Mouse (Mus musculus) spleen, adult 10 weeks (tissue): ENCODE data around the gene Olfr520. TPM values are rescaled to one million over a fixed set of nuclear protein-coding genes. Genes with fewer than 3 reads are reported as not detected.

ENCODE experiments used
- polyA plus RNA-seq: library from polyadenylated mRNA; stranded (reverse); fragments of 350-450 nt; fragmentation: Illumina TruSeq; extraction: RNeasy Lipid Tissue Mini Kit (QIAGEN cat#74804); gene quantifications from one replicate; pipeline ENCODE4 v1.2.3, GENCODE M21; 2015; ENCODE audit warnings: low replicate concordance; ENCODE audit not compliant: insufficient read depth

The Olfr520 gene
- polyA plus RNA-seq: not detected

GRCm38 (mm10) chr7:99729973-99730372 is at the start of gene Olfr520:
TSS of gene Olfr520 (plus strand) at chr7:99730273.

GRCm38 (mm10) chr7:99711166-99711565 is 18.9 kb upstream of the Olfr520 start, which contains the start of gene Slco2b1:
TSS of gene Slco2b1 (minus strand) at chr7:99711340.

GRCm38 (mm10) chr7:99763207-99763606 is 33.1 kb downstream of the Olfr520 start, which contains the start of gene Olfr521:
TSS of gene Olfr521 (plus strand) at chr7:99763507.

Other genes with a start within 250 kb of the Olfr520 start
- gene Rps3, start 246.5 kb upstream of the Olfr520 start, polyA plus RNA-seq: 2,809 TPM
- 60.6 TPM for gene Arrb1, start 194.8 kb upstream of the Olfr520 start, polyA plus RNA-seq
- 2.7 TPM for gene Tpbgl, start 103.2 kb upstream of the Olfr520 start, polyA plus RNA-seq
- gene Slco2b1, start 18.9 kb upstream of the Olfr520 start, polyA plus RNA-seq: 36.6 TPM
- not detected for gene Olfr521, start 33.2 kb downstream of the Olfr520 start, polyA plus RNA-seq
- 5.7 TPM for gene Neu3, start 98.1 kb downstream of the Olfr520 start, polyA plus RNA-seq
- gene Xrra1, start 128.8 kb downstream of the Olfr520 start, polyA plus RNA-seq: not detected
- gene Spcs2, start 133.2 kb downstream of the Olfr520 start, polyA plus RNA-seq: 219 TPM